Mouse (Mus musculus) embryonic fibroblast, embryonic 13.5 days (primary cell): ENCODE data around the gene Unc5a.

Experiments used
- CTCF ChIP-seq: IDR thresholded peaks from 2 replicates; pipeline ENCODE4 v1.5.1; 2011; ENCODE audit warnings: mild to moderate bottlenecking, control low read depth, low read length, moderate library complexity, borderline replicate concordance; ENCODE audit not compliant: insufficient read depth
- POLR2A ChIP-seq: IDR thresholded peaks from 2 replicates; pipeline ENCODE4 v1.6.1; 2011; ENCODE audit warnings: low read depth, mild to moderate bottlenecking, control low read depth, low read length, moderate library complexity

GRCm38 (mm10) chr13:54925466-54925865 lies 23.7 kb upstream of the Unc5a start:
- TF ChIP-seq POLR2A (no peak), CTCF (no peak)
